Mouse (Mus musculus): Measurements from ENCODE around the gene Hes2.

Hes2 gene

GRCm38 (mm10) chr4:152158585-152159284 is at the start of gene Hes2:
Hes2 (plus strand) TSS chr4:152158867.
- DNase-seq (ENCODE audit: low read depth, low spot score), result peak; percentile 64

- DNase-seq (ENCODE audit: low read depth, low spot score), result no peak
Measured at GRCm38 (mm10) chr4:152109509-152109908, 49.2 kb upstream of the Hes2 start.

GRCm38 (mm10) chr4:152110689-152111088 is 48.0 kb upstream of the Hes2 start:
- DNase-seq (ENCODE audit: low read depth, low spot score), result no peak

GRCm38 (mm10) chr4:152112329-152112728 is 46.3 kb upstream of the Hes2 start:
- DNase-seq (ENCODE audit: low read depth, low spot score), result no peak

- DNase-seq (ENCODE audit: low read depth, low spot score), result peak; percentile 54
Measured at GRCm38 (mm10) chr4:152114080-152114479, 44.6 kb upstream of the Hes2 start.

- no peak for DNase-seq (ENCODE audit: low read depth, low spot score)
Measured at GRCm38 (mm10) chr4:152115921-152116612, 42.6 kb upstream of the Hes2 start, which contains the start of gene Tnfrsf25. Tnfrsf25 (plus strand) TSS chr4:152115934.

- DNase-seq (ENCODE audit: low read depth, low spot score), result no peak
Measured at GRCm38 (mm10) chr4:152117538-152117937, 41.1 kb upstream of the Hes2 start.

GRCm38 (mm10) chr4:152119396-152120292 is 39.0 kb upstream of the Hes2 start:
- peak; percentile 82 for DNase-seq (ENCODE audit: low read depth, low spot score)

- DNase-seq (ENCODE audit: low read depth, low spot score), result peak; percentile 53
Measured at GRCm38 (mm10) chr4:152120311-152121182, 38.1 kb upstream of the Hes2 start.

- no peak for DNase-seq (ENCODE audit: low read depth, low spot score)
Measured at GRCm38 (mm10) chr4:152121183-152121505, 37.5 kb upstream of the Hes2 start.

GRCm38 (mm10) chr4:152124361-152124961 is 34.2 kb upstream of the Hes2 start:
- DNase-seq (ENCODE audit: low read depth, low spot score), result no peak

GRCm38 (mm10) chr4:152125161-152126025 is 33.3 kb upstream of the Hes2 start:
- DNase-seq (ENCODE audit: low read depth, low spot score), result no peak

GRCm38 (mm10) chr4:152126026-152126920 is 32.4 kb upstream of the Hes2 start:
- peak; percentile 63 for DNase-seq (ENCODE audit: low read depth, low spot score)

- DNase-seq (ENCODE audit: low read depth, low spot score), result no peak
Measured at GRCm38 (mm10) chr4:152127884-152128283, 30.8 kb upstream of the Hes2 start.

GRCm38 (mm10) chr4:152128784-152129183 is 29.9 kb upstream of the Hes2 start:
- no peak for DNase-seq (ENCODE audit: low read depth, low spot score)

GRCm38 (mm10) chr4:152129395-152129930 is 29.2 kb upstream of the Hes2 start:
- DNase-seq (ENCODE audit: low read depth, low spot score), result no peak

GRCm38 (mm10) chr4:152130771-152131653 is 27.7 kb upstream of the Hes2 start:
- DNase-seq (ENCODE audit: low read depth, low spot score), result peak; percentile 67

All from ZHBTc4 (cell line).